Mouse (Mus musculus) lung, adult 18-20 months (tissue): ENCODE measurements around the gene Rrp8.

Source experiments
- DNase-seq, 2 experiments: peaks; one replicate each; pipeline ENCODE4 v3.0.0; 2022; ENCODE audit warnings: mixed read lengths in 2 of 2

Gene Rrp8

GRCm38 (mm10) chr7:105736911-105737521, at the start of gene Rrp8:
Rrp8 (minus strand) TSS chr7:105737385.
- DNase-seq, result peak; percentile 41 to 56

GRCm38 (mm10) chr7:105786506-105787284, 49.5 kb upstream of the Rrp8 start:
- no peak for DNase-seq

- no peak for DNase-seq
These were observed 47.4 kb upstream of the Rrp8 start for GRCm38 (mm10) chr7:105784556-105784955.

- DNase-seq, result no peak
These were observed 46.7 kb upstream of the Rrp8 start for GRCm38 (mm10) chr7:105783861-105784260.

- peak; percentile 51 to 54 for DNase-seq
These were observed 41.5 kb upstream of the Rrp8 start for GRCm38 (mm10) chr7:105778553-105779265.

- peak; percentile 43 to 58 for DNase-seq
These were observed 40.8 kb upstream of the Rrp8 start for GRCm38 (mm10) chr7:105777797-105778552.

- DNase-seq, result no peak
These were observed 40.1 kb upstream of the Rrp8 start for GRCm38 (mm10) chr7:105777316-105777715.

GRCm38 (mm10) chr7:105776026-105776425, 38.8 kb upstream of the Rrp8 start:
- no peak for DNase-seq

- no peak for DNase-seq
These were observed 37.5 kb upstream of the Rrp8 start for GRCm38 (mm10) chr7:105774661-105775060.

GRCm38 (mm10) chr7:105773041-105773440, 35.9 kb upstream of the Rrp8 start:
- DNase-seq, result no peak

GRCm38 (mm10) chr7:105772331-105772730, 35.1 kb upstream of the Rrp8 start:
- DNase-seq, result no peak

GRCm38 (mm10) chr7:105769959-105770358, 32.8 kb upstream of the Rrp8 start:
- DNase-seq, result peak in 1 of 2 experiments; percentile 23

GRCm38 (mm10) chr7:105767729-105768165, 30.6 kb upstream of the Rrp8 start:
- peak in 1 of 2 experiments; percentile 23 for DNase-seq

- DNase-seq, result no peak
These were observed 27.1 kb upstream of the Rrp8 start for GRCm38 (mm10) chr7:105764331-105764730.

GRCm38 (mm10) chr7:105762517-105763270, 25.5 kb upstream of the Rrp8 start:
- no peak for DNase-seq

GRCm38 (mm10) chr7:105761813-105762484, 24.8 kb upstream of the Rrp8 start:
- DNase-seq, result no peak

GRCm38 (mm10) chr7:105753281-105753680, 16.1 kb upstream of the Rrp8 start:
- DNase-seq, result no peak

GRCm38 (mm10) chr7:105752716-105753115, 15.5 kb upstream of the Rrp8 start:
- no peak for DNase-seq

GRCm38 (mm10) chr7:105751491-105752433, 14.6 kb upstream of the Rrp8 start, which contains the start of gene Tpp1:
Tpp1 (minus strand) TSS chr7:105752235.
- peak; percentile 94 to 95 for DNase-seq

- DNase-seq, result no peak
These were observed 10.6 kb upstream of the Rrp8 start for GRCm38 (mm10) chr7:105747776-105748175.
